Mouse (Mus musculus): ENCODE data around the gene Tcf20. TPM values are rescaled to one million over a fixed set of nuclear protein-coding genes. Genes with fewer than 3 reads are reported as not detected.

Gene Tcf20
- polyA plus RNA-seq, 1 experiment: 11.1 TPM

- TF ChIP-seq MYOG (IDR thresholded peaks at IDR 0.05; ENCODE audit: control insufficient read depth in 1 of 3, insufficient read depth in 1 of 3, insufficient read length in 2 of 3, low read depth in 2 of 3): no peak
- no peak for TF ChIP-seq CEBPB (IDR thresholded peaks at IDR 0.05; ENCODE audit: insufficient read depth, poor library complexity, severe bottlenecking)
- TF ChIP-seq E2F4 (IDR thresholded peaks at IDR 0.05; ENCODE audit: insufficient read depth): no peak
- H3K4me2 ChIP-seq (ENCODE audit: low read depth): no peak overlapping the region
- no peak overlapping the region for H3ac ChIP-seq (ENCODE audit: control insufficient read depth, insufficient read length)
- H3K27me3 ChIP-seq (ENCODE audit: control insufficient read depth, insufficient read depth, insufficient read length): peaks cover 87% of the 10 kb centered on the region
- H3K36me3 ChIP-seq (ENCODE audit: control insufficient read depth, insufficient read depth): no peaks in the 10 kb centered on the region
- no peaks in the 10 kb centered on the region for H3K79me2 ChIP-seq (ENCODE audit: control insufficient read depth, insufficient read depth)
- H3K4me3 ChIP-seq: no peak overlapping the region
These were observed 7.6 kb upstream of the Tcf20 start for GRCm38 (mm10) chr15:82995239-82995638.

GRCm38 (mm10) chr15:82992911-82993310 is 5.2 kb upstream of the Tcf20 start:
- Histone ChIP-seq H3ac (ENCODE audit: control insufficient read depth, insufficient read length) (no peak overlapping the region), H3K36me3 (ENCODE audit: control insufficient read depth, insufficient read depth) (no peaks in the 10 kb centered on the region), H3K27me3 (ENCODE audit: control insufficient read depth, insufficient read depth, insufficient read length) (peaks cover 70% of the 10 kb centered on the region), H3K4me3 (no peak overlapping the region), H3K79me2 (ENCODE audit: control insufficient read depth, insufficient read depth) (no peaks in the 10 kb centered on the region), H3K4me2 (ENCODE audit: low read depth) (no peak overlapping the region)
- no peak for TF ChIP-seq REST (IDR thresholded peaks at IDR 0.05; ENCODE audit: insufficient read depth, insufficient read length)
- no peak for TF ChIP-seq POLR2A (IDR thresholded peaks at IDR 0.05; ENCODE audit: insufficient read length, low read depth)
- TF ChIP-seq CEBPB (IDR thresholded peaks at IDR 0.05; ENCODE audit: insufficient read depth, poor library complexity, severe bottlenecking): no peak
- TF ChIP-seq USF1 (IDR thresholded peaks at IDR 0.05; ENCODE audit: low read depth): no peak
- no peak for TF ChIP-seq E2F4 (IDR thresholded peaks at IDR 0.05; ENCODE audit: insufficient read depth)
- no peak for TF ChIP-seq POLR2AphosphoS2 (IDR thresholded peaks at IDR 0.05; ENCODE audit: insufficient read length, low read depth)
- TF ChIP-seq SRF (IDR thresholded peaks at IDR 0.05; ENCODE audit: control insufficient read depth, insufficient read length, low read depth): no peak
- TF ChIP-seq MYOD1 (IDR thresholded peaks at IDR 0.05; ENCODE audit: control insufficient read depth in 1 of 3, insufficient read length in 2 of 3, low read depth in 2 of 3): no peak
- TF ChIP-seq TCF12 (IDR thresholded peaks at IDR 0.05; ENCODE audit: insufficient read depth, poor library complexity, severe bottlenecking): no peak
- no peak for TF ChIP-seq MYOG (IDR thresholded peaks at IDR 0.05; ENCODE audit: control insufficient read depth in 1 of 3, insufficient read depth in 1 of 3, insufficient read length in 2 of 3, low read depth in 2 of 3)
- no peak for TF ChIP-seq TCF3 (IDR thresholded peaks at IDR 0.05; ENCODE audit: insufficient read length, low read depth)
- no peak for TF ChIP-seq MAX (IDR thresholded peaks at IDR 0.05; ENCODE audit: low read depth)

GRCm38 (mm10) chr15:82992079-82992783 is 4.6 kb upstream of the Tcf20 start:
- Histone ChIP-seq H3ac (ENCODE audit: control insufficient read depth, insufficient read length) (no peak overlapping the region), H3K27me3 (ENCODE audit: control insufficient read depth, insufficient read depth, insufficient read length) (peaks cover 67% of the 10 kb centered on the region), H3K79me2 (ENCODE audit: control insufficient read depth, insufficient read depth) (no peaks in the 10 kb centered on the region), H3K4me3 (no peak overlapping the region), H3K36me3 (ENCODE audit: control insufficient read depth, insufficient read depth) (no peaks in the 10 kb centered on the region), H3K4me2 (ENCODE audit: low read depth) (no peak overlapping the region)
- no peak for TF ChIP-seq CEBPB (IDR thresholded peaks at IDR 0.05; ENCODE audit: insufficient read depth, poor library complexity, severe bottlenecking)
- no peak for TF ChIP-seq TCF3 (IDR thresholded peaks at IDR 0.05; ENCODE audit: insufficient read length, low read depth)
- no peak for TF ChIP-seq TCF12 (IDR thresholded peaks at IDR 0.05; ENCODE audit: insufficient read depth, poor library complexity, severe bottlenecking)
- TF ChIP-seq E2F4 (IDR thresholded peaks at IDR 0.05; ENCODE audit: insufficient read depth): no peak
- no peak for TF ChIP-seq POLR2A (IDR thresholded peaks at IDR 0.05; ENCODE audit: insufficient read length, low read depth)
- no peak for TF ChIP-seq USF1 (IDR thresholded peaks at IDR 0.05; ENCODE audit: low read depth)

GRCm38 (mm10) chr15:82989190-82989704 is 1.6 kb upstream of the Tcf20 start:
- Histone ChIP-seq H3K4me2 (ENCODE audit: low read depth) (no peak overlapping the region), H3K79me2 (ENCODE audit: control insufficient read depth, insufficient read depth) (no peaks in the 10 kb centered on the region), H3ac (ENCODE audit: control insufficient read depth, insufficient read length) (no peak overlapping the region), H3K4me3 (no peak overlapping the region), H3K36me3 (ENCODE audit: control insufficient read depth, insufficient read depth) (no peaks in the 10 kb centered on the region), H3K27me3 (ENCODE audit: control insufficient read depth, insufficient read depth, insufficient read length) (peaks cover 71% of the 10 kb centered on the region)
- TF ChIP-seq MAX (IDR thresholded peaks at IDR 0.05; ENCODE audit: low read depth): no peak
- TF ChIP-seq USF1 (IDR thresholded peaks at IDR 0.05; ENCODE audit: low read depth): no peak
- TF ChIP-seq TCF3 (IDR thresholded peaks at IDR 0.05; ENCODE audit: insufficient read length, low read depth): no peak
- TF ChIP-seq SRF (IDR thresholded peaks at IDR 0.05; ENCODE audit: control insufficient read depth, insufficient read length, low read depth): no peak
- TF ChIP-seq POLR2A (IDR thresholded peaks at IDR 0.05; ENCODE audit: insufficient read length, low read depth): no peak
- TF ChIP-seq MYOG (IDR thresholded peaks at IDR 0.05; ENCODE audit: control insufficient read depth in 1 of 3, insufficient read depth in 1 of 3, insufficient read length in 2 of 3, low read depth in 2 of 3): no peak

GRCm38 (mm10) chr15:82987014-82987731 is 499 bp downstream of the Tcf20 start:
- TF ChIP-seq MYOG (IDR thresholded peaks at IDR 0.05; ENCODE audit: control insufficient read depth in 1 of 3, insufficient read depth in 1 of 3, insufficient read length in 2 of 3, low read depth in 2 of 3) (peak in 2 of 3 experiments; percentile 9 to 14), REST (IDR thresholded peaks at IDR 0.05; ENCODE audit: insufficient read depth, insufficient read length) (no peak), MYOD1 (IDR thresholded peaks at IDR 0.05; ENCODE audit: control insufficient read depth in 1 of 3, insufficient read length in 2 of 3, low read depth in 2 of 3) (no peak), CEBPB (IDR thresholded peaks at IDR 0.05; ENCODE audit: insufficient read depth, poor library complexity, severe bottlenecking) (no peak), POLR2AphosphoS2 (IDR thresholded peaks at IDR 0.05; ENCODE audit: insufficient read length, low read depth) (no peak), SRF (IDR thresholded peaks at IDR 0.05; ENCODE audit: control insufficient read depth, insufficient read length, low read depth) (no peak)
- peaks cover 62% of the 10 kb centered on the region for H3K27me3 ChIP-seq (ENCODE audit: control insufficient read depth, insufficient read depth, insufficient read length)
- no peaks in the 10 kb centered on the region for H3K36me3 ChIP-seq (ENCODE audit: control insufficient read depth, insufficient read depth)
- H3K4me2 ChIP-seq (ENCODE audit: low read depth): peak overlapping the region; percentile 86
- H3K4me3 ChIP-seq: no peak overlapping the region
- no peak overlapping the region for H3ac ChIP-seq (ENCODE audit: control insufficient read depth, insufficient read length)
- H3K79me2 ChIP-seq (ENCODE audit: control insufficient read depth, insufficient read depth): no peaks in the 10 kb centered on the region

Measured in myocyte (in vitro differentiated cells).